Mouse (Mus musculus) hindbrain, postnatal 0 days (tissue): ENCODE measurements around the gene Eed. TPM values are rescaled to one million over a fixed set of nuclear protein-coding genes. Genes with fewer than 3 reads are reported as not detected.
A peak's percentile ranks its signal among the peaks of the same experiment; 100 is the strongest.

Source experiments
- ATAC-seq: fragments of 200-750 bp; cut with Nextera tagmentation; 2 replicates; pipeline ENCODE4 v1.8.0; 2017; ENCODE audit warnings: mild to moderate bottlenecking, moderate TSS enrichment, moderate library complexity
- DNase-seq: peaks from one replicate; pipeline ENCODE4 v3.0.0-alpha.2; 2015; ENCODE audit warnings: low spot score
- H3K27ac ChIP-seq: fragments of 300-500 bp; sonication (generic); 2 replicates; pipeline ENCODE4 v1.5.1; 2014; ENCODE audit warnings: mild to moderate bottlenecking
- H3K27me3 ChIP-seq: fragments of 300-500 bp; sonication (generic); 2 replicates; pipeline ENCODE4 v1.6.1; 2014; ENCODE audit warnings: low read length, mixed read lengths; ENCODE audit not compliant: insufficient read depth
- H3K36me3 ChIP-seq: fragments of 300-500 bp; sonication (generic); 2 replicates; pipeline ENCODE4 v1.6.1; 2014; ENCODE audit warnings: low read length, mixed read lengths; ENCODE audit not compliant: insufficient read depth
- H3K4me1 ChIP-seq: fragments of 300-500 bp; sonication (generic); 2 replicates; pipeline ENCODE4 v1.6.1; 2014; ENCODE audit warnings: antibody characterized with exemption, low read length, mixed read lengths; ENCODE audit not compliant: insufficient read depth
- H3K4me2 ChIP-seq: fragments of 300-500 bp; sonication (generic); 2 replicates; pipeline ENCODE4 v1.6.1; 2014; ENCODE audit warnings: low read depth, mild to moderate bottlenecking, low read length, moderate library complexity, mixed read lengths
- H3K4me3 ChIP-seq: fragments of 300-500 bp; sonication (generic); 2 replicates; pipeline ENCODE4 v1.5.1; 2014; ENCODE audit warnings: low read length
- H3K9ac ChIP-seq: fragments of 300-500 bp; sonication (generic); replicated peaks from 2 replicates; pipeline ENCODE4 v1.6.1; 2014; ENCODE audit warnings: mild to moderate bottlenecking, low read length, moderate library complexity, mixed read lengths
- H3K9me3 ChIP-seq: fragments of 300-500 bp; sonication (generic); 2 replicates; pipeline ENCODE4 v1.6.1; 2016; ENCODE audit warnings: low read length, mixed read lengths
- CTCF ChIP-seq: IDR thresholded peaks from 2 replicates; pipeline ENCODE4 v1.5.1; 2016; ENCODE audit warnings: antibody characterized with exemption, control low read depth, low read depth
- WGBS: fragments of 180-500 bp; shearing (Covaris S2); extraction: QIAGEN DNeasy Blood & Tissue Kit; methylation state at CpG from one replicate; pipeline ENCODE4 v1.1.7; 2014; 5-methylcytosine and 5-hydroxymethylcytosine counted together
- polyA plus RNA-seq: library from polyadenylated mRNA; unstranded; fragments of >200 nt; fragmentation: Nextera tagmentation; extraction: Ambion mirVana; gene quantifications from 2 replicates; pipeline ENCODE4 v1.2.1, GENCODE M21; 2015
- total RNA-seq: library from RNA; depleted of rRNA; stranded (reverse); fragments of >200 nt; gene quantifications from 2 replicates; pipeline ENCODE4 v1.2.3, GENCODE M21; 2014

Gene Eed
- total and polyA plus RNA-seq, 2 experiments from 2014 or later: 9.5 to 20.6 TPM

- 38% methylated on average over 15 of the region's 15 CpGs for WGBS
- peak; percentile 43 for DNase-seq
These were observed 41.1 kb downstream of the Eed start for GRCm38 (mm10) chr7:89939497-89940353.

GRCm38 (mm10) chr7:89923441-89924180 is 57.2 kb downstream of the Eed start:
- no peaks in the 10 kb centered on the region for H3K4me1 ChIP-seq
- TF ChIP-seq CTCF: no peak
- no peak overlapping the region for H3K9ac ChIP-seq
- H3K27me3 ChIP-seq: no peaks in the 10 kb centered on the region
- no peak overlapping the region for H3K27ac ChIP-seq
- H3K4me2 ChIP-seq: no peak overlapping the region
- DNase-seq: no peak
- no peaks in the 10 kb centered on the region for H3K9me3 ChIP-seq
- WGBS: 90% methylated on average over 15 of the region's 15 CpGs
- H3K4me3 ChIP-seq: no peak overlapping the region
- no peak for ATAC-seq
- 0 out of 2 replicates have a peak, but pooled peaks cover 13% of the 10 kb centered on the region for H3K36me3 ChIP-seq

More at GRCm38 (mm10) chr7:89939497-89940353, 41.1 kb downstream of the Eed start:
- Histone ChIP-seq H3K4me1 (peaks cover 5% of the 10 kb centered on the region), H3K27me3 (no peaks in the 10 kb centered on the region), H3K4me2 (peak overlapping the region; percentile 61), H3K36me3 (no peaks in the 10 kb centered on the region), H3K9me3 (no peaks in the 10 kb centered on the region), H3K27ac (peak overlapping the region; percentile 89; the same call in 1 of the 2 replicates), H3K4me3 (peak overlapping the region; percentile 88), H3K9ac (peak overlapping the region; percentile 77)
- no peak for ATAC-seq
- TF ChIP-seq CTCF: no peak

DNA sequence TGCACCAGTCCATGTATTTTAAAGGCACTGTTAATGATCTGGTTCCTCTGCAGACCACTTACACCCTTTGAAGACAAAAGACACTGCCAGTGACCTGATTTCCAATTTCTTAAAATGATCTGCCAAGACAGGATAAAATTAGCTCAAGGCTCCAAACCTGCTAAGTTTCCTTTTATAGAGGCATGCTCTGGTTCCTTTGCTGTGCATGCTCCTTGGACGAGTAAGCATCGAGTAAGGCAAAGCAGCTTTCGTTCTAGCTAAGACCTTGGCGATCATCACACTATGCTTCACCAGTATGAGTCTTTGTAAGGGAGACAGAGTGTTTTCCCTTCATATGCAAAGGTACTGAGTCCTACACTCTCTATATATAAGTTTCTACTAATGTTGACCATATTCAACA is 63.0 kb downstream of the Eed start:
- ATAC-seq (no peak), DNase-seq (no peak)
- no peaks in the 10 kb centered on the region for H3K9me3 ChIP-seq
- H3K9ac ChIP-seq: no peak overlapping the region
- no peak overlapping the region for H3K4me2 ChIP-seq
- H3K4me1 ChIP-seq: no peaks in the 10 kb centered on the region
- H3K27ac ChIP-seq: no peak overlapping the region
- H3K27me3 ChIP-seq: no peaks in the 10 kb centered on the region
- no peak for TF ChIP-seq CTCF
- peaks cover 8% of the 10 kb centered on the region; the same call in 1 of the 2 replicates for H3K36me3 ChIP-seq
- WGBS: 88% methylated on average over 4 of the region's 4 CpGs
- H3K4me3 ChIP-seq: no peak overlapping the region

DNA sequence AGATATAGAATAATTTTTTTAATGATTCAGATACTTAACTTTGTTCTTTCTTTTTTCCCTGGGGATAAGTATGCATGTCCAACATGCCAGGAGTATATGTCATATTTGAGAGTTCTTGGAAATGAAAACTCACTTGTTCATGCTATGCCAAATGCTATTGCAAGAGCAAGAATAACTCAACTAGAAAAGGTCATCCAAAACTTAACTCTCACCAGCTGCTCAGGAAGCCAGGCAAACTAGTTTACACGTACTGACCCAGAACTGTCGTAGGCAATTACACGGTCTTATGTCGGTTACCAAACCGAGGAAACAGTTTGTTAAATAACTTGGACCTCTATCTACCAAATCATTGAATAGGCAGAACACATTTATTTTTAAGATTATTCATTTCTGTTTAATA is 64.1 kb downstream of the Eed start:
- H3K9ac ChIP-seq: no peak overlapping the region
- ATAC-seq: no peak
- WGBS: 93% methylated on average over 5 of the region's 5 CpGs
- H3K4me1 ChIP-seq: no peaks in the 10 kb centered on the region
- no peak overlapping the region for H3K4me2 ChIP-seq
- no peak for TF ChIP-seq CTCF
- H3K36me3 ChIP-seq: peaks cover 8% of the 10 kb centered on the region; the same call in 1 of the 2 replicates
- DNase-seq: no peak
- no peaks in the 10 kb centered on the region for H3K9me3 ChIP-seq
- no peak overlapping the region for H3K4me3 ChIP-seq
- H3K27me3 ChIP-seq: no peaks in the 10 kb centered on the region
- H3K27ac ChIP-seq: no peak overlapping the region

DNA sequence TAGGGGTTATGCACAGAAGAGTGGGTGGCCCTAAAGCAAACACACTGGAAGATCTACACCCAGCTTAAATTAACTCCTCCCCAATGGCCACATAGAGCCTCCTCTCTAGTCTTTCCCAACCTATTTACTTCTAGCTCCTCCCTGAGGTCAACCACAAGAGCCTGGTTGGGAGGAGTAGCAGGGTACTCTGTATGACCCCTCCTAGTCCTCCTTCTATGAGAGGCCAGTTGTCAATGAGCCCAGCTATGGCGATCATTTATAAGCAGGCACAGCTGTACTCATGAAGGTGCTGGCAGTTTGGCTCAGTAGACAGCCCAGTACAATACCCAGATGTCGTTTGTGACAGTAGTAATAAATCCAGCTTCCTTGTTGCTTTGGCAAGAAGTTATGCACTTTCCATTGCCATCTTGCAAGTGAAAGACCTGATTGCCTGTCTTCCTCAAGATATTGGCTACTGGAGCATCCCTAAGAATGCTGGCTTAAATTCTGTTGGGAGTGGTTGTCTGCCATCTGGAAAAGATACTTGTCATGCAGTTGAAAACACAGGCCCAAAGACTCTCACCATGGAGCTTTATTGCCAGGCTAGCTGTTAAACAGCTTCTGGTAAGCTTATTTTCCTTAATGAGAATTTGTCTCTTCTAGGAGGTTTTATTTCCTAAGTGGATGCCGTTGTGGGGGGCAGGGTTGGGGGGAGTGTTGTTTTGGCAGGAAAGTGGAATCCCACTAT is 67.2 kb downstream of the Eed start:
- DNase-seq: no peak
- peaks cover 5% of the 10 kb centered on the region; the same call in 1 of the 2 replicates for H3K36me3 ChIP-seq
- 87% methylated on average over 3 of the region's 3 CpGs for WGBS

GRCm38 (mm10) chr7:89912356-89912755 is 68.4 kb downstream of the Eed start:
- no peak overlapping the region for H3K4me2 ChIP-seq
- WGBS: 87% methylated on average over 3 of the region's 3 CpGs
- ATAC-seq (no peak), DNase-seq (no peak)
- peaks cover 5% of the 10 kb centered on the region; the same call in 1 of the 2 replicates for H3K36me3 ChIP-seq
- no peak for TF ChIP-seq CTCF
- no peaks in the 10 kb centered on the region for H3K9me3 ChIP-seq
- H3K27me3 ChIP-seq: no peaks in the 10 kb centered on the region
- H3K4me1 ChIP-seq: no peaks in the 10 kb centered on the region
- no peak overlapping the region for H3K9ac ChIP-seq
- H3K4me3 ChIP-seq: no peak overlapping the region
- no peak overlapping the region for H3K27ac ChIP-seq

More for the DNA sequence above, 67.2 kb downstream of the Eed start:
- Histone ChIP-seq H3K9me3 (no peaks in the 10 kb centered on the region), H3K27me3 (no peaks in the 10 kb centered on the region), H3K4me2 (no peak overlapping the region), H3K4me3 (no peak overlapping the region), H3K9ac (no peak overlapping the region), H3K27ac (no peak overlapping the region), H3K4me1 (no peaks in the 10 kb centered on the region)
- no peak for ATAC-seq
- TF ChIP-seq CTCF: no peak
